Mouse (Mus musculus) hindbrain, embryonic 15.5 days (tissue): ENCODE results near the gene Nlgn2. TPM values are rescaled to one million over a fixed set of nuclear protein-coding genes. Genes with fewer than 3 reads are reported as not detected.

ENCODE experiments used
- ATAC-seq: fragments of 200-750 bp; cut with Nextera tagmentation; 2 replicates; pipeline ENCODE4 v1.8.0; 2017; ENCODE audit warnings: low read depth, moderate number of reproducible peaks, moderate TSS enrichment; ENCODE audit not compliant: low FRiP score
- H3K27ac ChIP-seq: fragments of 300-500 bp; sonication (generic); replicated peaks from 2 replicates; pipeline ENCODE4 v1.5.1; 2015; ENCODE audit warnings: mild to moderate bottlenecking, inconsistent platforms
- H3K27me3 ChIP-seq: fragments of 300-500 bp; sonication (generic); 2 replicates; pipeline ENCODE4 v1.6.1; 2015; ENCODE audit warnings: control low read depth, inconsistent platforms
- H3K36me3 ChIP-seq: fragments of 300-500 bp; sonication (generic); 2 replicates; pipeline ENCODE4 v1.6.1; 2015; ENCODE audit warnings: control low read depth, inconsistent platforms
- H3K4me1 ChIP-seq: fragments of 300-500 bp; sonication (generic); replicated peaks from 2 replicates; pipeline ENCODE4 v1.6.1; 2015; ENCODE audit warnings: control low read depth, inconsistent platforms
- H3K4me2 ChIP-seq: fragments of 300-500 bp; sonication (generic); 2 replicates; pipeline ENCODE4 v1.6.1; 2015; ENCODE audit warnings: moderate library complexity, mild to moderate bottlenecking, inconsistent platforms
- H3K4me3 ChIP-seq: fragments of 300-500 bp; sonication (generic); 2 replicates; pipeline ENCODE4 v1.5.1; 2015; ENCODE audit warnings: mild to moderate bottlenecking, inconsistent platforms
- H3K9ac ChIP-seq: fragments of 300-500 bp; sonication (generic); 2 replicates; pipeline ENCODE4 v1.6.1; 2015; ENCODE audit warnings: inconsistent platforms
- H3K9me3 ChIP-seq: fragments of 300-500 bp; sonication (generic); 2 replicates; pipeline ENCODE4 v1.6.1; 2016; ENCODE audit warnings: control low read depth, inconsistent platforms
- WGBS: fragments of 180-500 bp; shearing (Covaris S2); methylation state at CpG from one replicate; pipeline ENCODE4 v1.1.7; 2015; 5-methylcytosine and 5-hydroxymethylcytosine counted together
- microRNA-seq: library from miRNA; unstranded; fragments of <30 nt; microRNA quantifications from one replicate; pipeline ENCODE4, GENCODE M21; 2016
- polyA plus RNA-seq: library from polyadenylated mRNA; unstranded; fragments of >200 nt; fragmentation: Nextera tagmentation; extraction: Ambion mirVana; gene quantifications from 2 replicates; pipeline ENCODE4 v1.2.1, GENCODE M21; 2015

The Nlgn2 gene
- polyA plus RNA-seq, 1 experiment from 2014 or later: 21.0 TPM

DNA sequence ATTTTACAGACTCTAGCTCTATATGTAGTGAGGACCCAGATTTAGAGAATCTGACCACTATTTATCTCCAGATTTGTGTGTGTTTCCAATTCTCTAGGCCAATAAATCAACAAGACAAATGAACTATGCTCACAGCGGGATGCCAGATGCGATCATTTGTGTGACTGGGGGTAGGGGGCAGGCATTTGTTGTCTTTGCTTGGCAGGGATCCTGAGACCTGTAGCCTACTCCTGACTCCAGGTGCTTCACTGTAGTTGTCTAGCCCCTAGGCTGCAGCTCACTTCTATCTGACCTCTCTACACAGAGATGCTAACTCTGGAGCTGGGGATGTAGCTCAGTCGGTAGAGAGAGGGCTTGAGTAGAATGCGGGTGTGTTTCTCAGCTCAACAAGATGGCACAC is 55.8 kb downstream of the Nlgn2 start:
- no peaks in the 10 kb centered on the region for H3K27me3 ChIP-seq
- WGBS: 29% methylated on average over 4 of the region's 4 CpGs
- H3K27ac ChIP-seq: no peak overlapping the region
- H3K9ac ChIP-seq: no peak overlapping the region
- no peak overlapping the region for H3K4me2 ChIP-seq
- no peaks in the 10 kb centered on the region for H3K9me3 ChIP-seq
- ATAC-seq: no peak
- no peaks in the 10 kb centered on the region for H3K4me1 ChIP-seq
- no peaks in the 10 kb centered on the region for H3K36me3 ChIP-seq
- H3K4me3 ChIP-seq: no peak overlapping the region

DNA sequence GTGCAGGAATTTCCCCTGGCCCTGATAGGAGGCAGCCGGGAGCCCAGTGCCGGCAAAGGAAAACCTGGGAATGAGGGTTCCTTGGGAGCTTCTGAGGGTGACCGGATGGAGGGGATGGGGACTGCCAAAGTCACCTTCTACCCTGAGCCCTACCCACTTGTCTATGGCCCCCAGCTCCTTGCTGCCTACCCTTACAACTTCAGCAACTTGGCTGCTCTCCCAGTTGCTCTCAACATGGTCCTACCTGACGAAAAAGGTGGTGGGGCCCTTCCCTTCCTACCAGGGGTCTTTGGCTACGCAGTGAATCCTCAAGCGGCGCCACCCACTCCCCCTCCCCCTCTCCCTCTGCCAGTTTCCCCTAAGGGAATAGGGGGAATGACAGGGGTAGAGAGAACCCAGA is 58.6 kb downstream of the Nlgn2 start:
- Histone ChIP-seq H3K27ac (no peak overlapping the region), H3K4me2 (no peak overlapping the region), H3K36me3 (0 out of 2 replicates have a peak, but pooled peaks cover 3% of the 10 kb centered on the region), H3K9me3 (no peaks in the 10 kb centered on the region), H3K4me3 (no peak overlapping the region), H3K4me1 (no peaks in the 10 kb centered on the region), H3K9ac (no peak overlapping the region), H3K27me3 (no peaks in the 10 kb centered on the region)
- WGBS: 60% methylated on average over 7 of the region's 7 CpGs
- no peak for ATAC-seq

DNA sequence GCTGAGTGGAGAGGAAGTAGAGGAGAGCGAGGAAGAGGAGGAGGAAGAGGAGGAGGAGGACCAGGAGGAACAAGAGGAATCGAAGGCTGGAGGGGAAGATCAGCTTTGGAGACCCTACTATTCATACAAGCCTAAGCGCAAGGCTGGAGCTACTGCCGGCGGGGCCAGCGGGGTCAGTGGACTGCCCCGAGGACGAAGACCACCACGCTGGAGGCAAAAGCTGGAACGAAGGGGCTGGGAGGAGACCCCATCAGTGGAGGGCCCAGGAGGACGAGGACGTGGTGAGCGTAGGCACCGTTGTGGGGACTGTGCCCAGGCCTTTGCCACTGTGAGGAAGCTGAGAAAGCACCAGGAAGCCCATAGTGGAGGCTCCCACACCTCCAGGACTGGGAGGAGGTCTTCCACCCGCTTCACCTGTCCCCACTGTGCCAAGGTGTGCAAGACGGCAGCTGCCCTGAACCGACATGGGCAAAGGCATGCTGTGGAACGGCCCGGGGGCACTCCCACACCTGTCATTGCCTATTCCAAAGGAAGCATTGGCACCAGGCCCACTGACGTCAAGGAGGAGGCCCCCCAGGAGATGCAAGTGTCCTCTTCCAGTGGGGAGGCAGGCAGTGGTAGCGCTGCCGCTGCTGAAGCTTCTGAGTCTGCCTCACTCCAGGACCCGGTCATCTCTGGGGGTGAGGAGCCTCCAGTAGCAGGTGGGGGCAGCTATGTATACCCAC is 59.2 kb downstream of the Nlgn2 start:
- Histone ChIP-seq H3K36me3 (0 out of 2 replicates have a peak, but pooled peaks cover 3% of the 10 kb centered on the region), H3K9ac (no peak overlapping the region), H3K4me1 (no peaks in the 10 kb centered on the region), H3K27ac (no peak overlapping the region), H3K9me3 (no peaks in the 10 kb centered on the region), H3K4me2 (no peak overlapping the region), H3K4me3 (no peak overlapping the region), H3K27me3 (no peaks in the 10 kb centered on the region)
- 68% methylated on average over 23 of the region's 23 CpGs for WGBS
- no peak for ATAC-seq

DNA sequence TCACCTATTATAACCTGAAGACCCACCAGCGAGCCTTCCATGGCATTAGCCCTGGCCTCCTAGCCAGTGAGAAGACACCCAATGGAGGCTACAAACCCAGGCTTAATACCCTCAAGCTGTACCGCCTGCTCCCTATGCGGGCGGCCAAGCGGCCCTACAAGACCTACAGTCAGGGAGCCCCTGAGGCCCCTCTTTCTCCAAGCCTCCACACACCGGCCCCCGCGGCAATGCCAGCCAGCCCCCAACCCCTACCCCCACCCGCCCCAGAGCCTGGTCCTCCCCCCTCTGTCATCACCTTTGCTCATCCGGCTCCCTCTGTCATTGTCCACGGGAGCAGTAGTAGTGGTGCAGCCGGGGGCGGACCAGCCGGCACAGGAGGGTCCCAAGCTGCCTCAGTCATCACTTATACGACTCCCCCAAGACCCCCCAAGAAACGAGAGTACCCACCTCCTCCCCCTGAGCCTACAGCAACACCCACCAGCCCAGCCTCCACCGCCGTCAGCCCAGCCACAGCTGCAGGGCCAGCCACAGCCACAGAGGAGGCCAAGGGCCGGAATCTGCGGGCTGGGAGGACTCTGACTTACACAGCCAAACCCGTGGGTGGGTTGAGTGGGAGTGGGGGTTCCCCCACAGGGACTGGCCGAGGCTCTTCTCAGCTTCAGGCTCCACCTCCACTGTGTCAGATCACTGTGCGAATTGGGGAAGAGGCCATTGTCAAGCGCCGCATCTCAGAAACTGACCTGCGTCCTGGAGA is 59.9 kb downstream of the Nlgn2 start:
- no peak for ATAC-seq
- Histone ChIP-seq H3K36me3 (0 out of 2 replicates have a peak, but pooled peaks cover 3% of the 10 kb centered on the region), H3K4me3 (no peak overlapping the region), H3K9ac (no peak overlapping the region), H3K27me3 (no peaks in the 10 kb centered on the region), H3K27ac (no peak overlapping the region), H3K9me3 (no peaks in the 10 kb centered on the region), H3K4me2 (no peak overlapping the region), H3K4me1 (no peaks in the 10 kb centered on the region)
- 58% methylated on average over 25 of the region's 26 CpGs for WGBS

DNA sequence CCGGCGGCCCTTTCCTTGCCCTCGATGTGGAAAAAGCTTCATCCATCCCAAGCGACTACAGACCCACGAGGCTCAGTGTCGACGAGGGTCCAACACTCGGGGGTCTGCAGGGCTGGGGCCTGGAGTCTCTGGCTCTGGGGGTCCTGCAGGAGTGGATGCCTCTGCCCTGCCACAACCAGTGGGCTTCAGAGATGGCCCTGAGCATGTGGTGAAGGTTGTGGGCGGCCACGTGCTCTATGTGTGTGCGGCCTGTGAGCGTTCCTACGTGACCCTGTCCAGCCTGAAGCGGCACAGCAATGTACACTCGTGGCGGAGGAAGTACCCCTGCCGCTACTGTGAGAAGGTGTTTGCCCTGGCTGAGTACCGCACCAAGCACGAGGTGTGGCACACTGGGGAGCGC is 61.1 kb downstream of the Nlgn2 start:
- Histone ChIP-seq H3K4me3 (no peak overlapping the region), H3K4me1 (no peaks in the 10 kb centered on the region), H3K36me3 (0 out of 2 replicates have a peak, but pooled peaks cover 6% of the 10 kb centered on the region), H3K4me2 (no peak overlapping the region), H3K27me3 (no peaks in the 10 kb centered on the region), H3K27ac (no peak overlapping the region), H3K9ac (no peak overlapping the region), H3K9me3 (no peaks in the 10 kb centered on the region)
- ATAC-seq: no peak
- WGBS: 80% methylated on average over 20 of the region's 20 CpGs

DNA sequence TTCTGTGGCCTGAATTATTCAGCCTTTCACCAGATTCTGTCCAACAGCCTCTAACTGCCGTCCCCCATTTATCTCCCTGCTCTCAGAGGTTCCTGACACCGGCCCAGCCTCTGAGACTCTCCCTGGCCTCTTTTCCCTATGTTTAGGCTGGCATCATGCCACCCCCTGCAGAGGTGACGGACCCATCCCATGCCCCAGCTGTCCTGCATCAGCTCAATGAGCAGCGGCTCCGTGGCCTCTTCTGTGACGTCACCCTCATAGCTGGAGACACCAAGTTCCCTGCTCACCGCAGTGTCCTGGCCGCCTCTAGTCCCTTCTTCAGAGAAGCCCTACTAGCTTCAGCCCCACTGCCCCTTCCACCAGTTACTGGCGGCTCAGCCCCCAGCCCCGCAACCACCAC is 61.9 kb downstream of the Nlgn2 start:
- no peak for ATAC-seq
- Histone ChIP-seq H3K4me1 (no peaks in the 10 kb centered on the region), H3K27ac (no peak overlapping the region), H3K4me3 (no peak overlapping the region), H3K9me3 (no peaks in the 10 kb centered on the region), H3K9ac (no peak overlapping the region), H3K4me2 (no peak overlapping the region), H3K27me3 (no peaks in the 10 kb centered on the region), H3K36me3 (0 out of 2 replicates have a peak, but pooled peaks cover 6% of the 10 kb centered on the region)
- WGBS: 51% methylated on average over 10 of the region's 10 CpGs

DNA sequence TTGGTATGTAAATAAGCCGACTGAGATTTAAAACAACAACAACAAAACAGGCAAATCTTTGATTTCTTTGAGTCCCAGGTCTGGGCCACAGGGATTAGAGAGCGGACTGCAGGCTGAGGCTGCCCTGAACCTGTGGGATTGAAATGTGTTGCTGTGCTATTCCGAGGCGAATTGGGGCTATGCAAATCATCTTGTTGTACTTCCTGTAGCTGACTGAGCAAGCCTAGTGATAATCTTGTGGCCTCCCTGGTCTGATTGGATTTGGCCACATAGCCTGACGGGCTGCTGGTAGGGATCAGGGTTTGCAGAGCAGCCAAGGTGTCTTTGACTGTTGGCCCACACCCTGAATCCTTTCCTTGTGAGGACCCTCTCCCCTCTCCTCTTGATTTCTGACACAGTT is 62.6 kb downstream of the Nlgn2 start:
- no peak overlapping the region for H3K27ac ChIP-seq
- ATAC-seq: no peak
- H3K36me3 ChIP-seq: 0 out of 2 replicates have a peak, but pooled peaks cover 6% of the 10 kb centered on the region
- H3K4me2 ChIP-seq: no peak overlapping the region
- no peaks in the 10 kb centered on the region for H3K4me1 ChIP-seq
- no peaks in the 10 kb centered on the region for H3K27me3 ChIP-seq
- H3K9me3 ChIP-seq: no peaks in the 10 kb centered on the region
- H3K9ac ChIP-seq: no peak overlapping the region
- H3K4me3 ChIP-seq: no peak overlapping the region
- 56% methylated on average over 5 of the region's 5 CpGs for WGBS

Small RNAs within 50 kb of the gene (microRNA-seq; reads per million reads assigned to microRNA genes)
- not detected for gene Mir6924

Other genes starting within 250 kb of the Nlgn2 start
- 71.9 and 89.4 TPM in 2 replicates for gene Atp1b2, start 231.8 kb downstream of the Nlgn2 start, polyA plus RNA-seq
- not detected in 2 replicates for gene Shbg, start 219.9 kb downstream of the Nlgn2 start, polyA plus RNA-seq
- 22.5 and 23.9 TPM in 2 replicates for gene Sat2, start 215.8 kb downstream of the Nlgn2 start, polyA plus RNA-seq
- 41.3 and 41.5 TPM in 2 replicates for gene Fxr2, start 204.8 kb downstream of the Nlgn2 start, polyA plus RNA-seq
- not detected in 2 replicates for gene Sox15, start 182.5 kb downstream of the Nlgn2 start, polyA plus RNA-seq
- 101 and 108 TPM in 2 replicates for gene Mpdu1, start 175.1 kb downstream of the Nlgn2 start, polyA plus RNA-seq
- 10.3 and 12.2 TPM in 2 replicates for gene Cd68, start 171.6 kb downstream of the Nlgn2 start, polyA plus RNA-seq
- 476 and 491 TPM in 2 replicates for gene Eif4a1, start 165.4 kb downstream of the Nlgn2 start, polyA plus RNA-seq
- gene Senp3, start 155.7 kb downstream of the Nlgn2 start, polyA plus RNA-seq: 101 and 103 TPM in 2 replicates
- gene Tnfsf13, start 152.0 kb downstream of the Nlgn2 start, polyA plus RNA-seq: 0.61 and 0.76 TPM in 2 replicates
- 3.5 and 5.0 TPM in 2 replicates for gene Tnfsf12, start 141.9 kb downstream of the Nlgn2 start, polyA plus RNA-seq
- 1.2 and 1.9 TPM in 2 replicates for gene Tnfsfm13, start 141.7 kb downstream of the Nlgn2 start, polyA plus RNA-seq
- gene Polr2a, start 79.1 kb downstream of the Nlgn2 start, polyA plus RNA-seq: 15.6 and 16.6 TPM in 2 replicates
- gene Slc35g3, start 75.8 kb downstream of the Nlgn2 start, polyA plus RNA-seq: 0.51 and 0.66 TPM in 2 replicates
- gene Zbtb4, start 71.9 kb downstream of the Nlgn2 start, polyA plus RNA-seq: 5.2 and 5.3 TPM in 2 replicates
- 1.2 and 2.2 TPM in 2 replicates for gene Chrnb1, start 41.8 kb downstream of the Nlgn2 start, polyA plus RNA-seq
- gene Fgf11, start 35.9 kb downstream of the Nlgn2 start, polyA plus RNA-seq: 5.7 and 7.1 TPM in 2 replicates
- gene Tmem102, start 32.2 kb downstream of the Nlgn2 start, polyA plus RNA-seq: 1.1 and 2.0 TPM in 2 replicates
- gene Gm39566, start 22.5 kb downstream of the Nlgn2 start, polyA plus RNA-seq: not detected in 2 replicates
- not detected in 2 replicates for gene Spem2, start 19.3 kb downstream of the Nlgn2 start, polyA plus RNA-seq
- 0.21 and 0.34 TPM in 2 replicates for gene Spem1, start 15.6 kb downstream of the Nlgn2 start, polyA plus RNA-seq
- gene Tmem256, start 730 bp upstream of the Nlgn2 start, polyA plus RNA-seq: 375 and 391 TPM in 2 replicates
- gene Plscr3, start 8.6 kb upstream of the Nlgn2 start, polyA plus RNA-seq: 46.0 and 47.5 TPM in 2 replicates
- 0.10 and 0.12 TPM in 2 replicates for gene Tnk1, start 20.9 kb upstream of the Nlgn2 start, polyA plus RNA-seq
- gene Tmem95, start 40.2 kb upstream of the Nlgn2 start, polyA plus RNA-seq: not detected in 2 replicates
- 2.0 and 2.4 TPM in 2 replicates for gene Kctd11, start 43.6 kb upstream of the Nlgn2 start, polyA plus RNA-seq
- gene Acap1, start 57.8 kb upstream of the Nlgn2 start, polyA plus RNA-seq: 0.52 and 0.58 TPM in 2 replicates
- gene 2810408A11Rik, start 63.2 kb upstream of the Nlgn2 start, polyA plus RNA-seq: 8.8 TPM in 2 replicates
- 16.6 and 19.9 TPM in 2 replicates for gene Neurl4, start 63.3 kb upstream of the Nlgn2 start, polyA plus RNA-seq
- gene Gps2, start 76.1 kb upstream of the Nlgn2 start, polyA plus RNA-seq: 68.4 and 69.9 TPM in 2 replicates
- gene Eif5a, start 84.2 kb upstream of the Nlgn2 start, polyA plus RNA-seq: 1,083 and 1,119 TPM in 2 replicates
- gene Ybx2, start 98.0 kb upstream of the Nlgn2 start, polyA plus RNA-seq: 6.7 and 6.8 TPM in 2 replicates
- gene Slc2a4, start 110.4 kb upstream of the Nlgn2 start, polyA plus RNA-seq: 3.4 and 4.1 TPM in 2 replicates
- 0.34 and 1.0 TPM in 2 replicates for gene Cldn7, start 127.0 kb upstream of the Nlgn2 start, polyA plus RNA-seq
- 23.5 and 27.1 TPM in 2 replicates for gene Ctdnep1, start 143.4 kb upstream of the Nlgn2 start, polyA plus RNA-seq
- gene Elp5, start 144.7 kb upstream of the Nlgn2 start, polyA plus RNA-seq: 163 and 174 TPM in 2 replicates
- 561 and 571 TPM in 2 replicates for gene Gabarap, start 153.4 kb upstream of the Nlgn2 start, polyA plus RNA-seq
- gene Phf23, start 158.0 kb upstream of the Nlgn2 start, polyA plus RNA-seq: 56.1 and 62.2 TPM in 2 replicates
- gene Dvl2, start 162.8 kb upstream of the Nlgn2 start, polyA plus RNA-seq: 26.4 and 28.7 TPM in 2 replicates
- gene Acadvl, start 177.6 kb upstream of the Nlgn2 start, polyA plus RNA-seq: 58.0 and 62.2 TPM in 2 replicates
- 23.8 and 24.1 TPM in 2 replicates for gene Dlg4, start 179.2 kb upstream of the Nlgn2 start, polyA plus RNA-seq
- 2.8 and 4.7 TPM in 2 replicates for gene Asgr1, start 216.3 kb upstream of the Nlgn2 start, polyA plus RNA-seq